Comparison of ENCODE assay signal across 8 mouse cellular contexts in the genomic region with DNA sequence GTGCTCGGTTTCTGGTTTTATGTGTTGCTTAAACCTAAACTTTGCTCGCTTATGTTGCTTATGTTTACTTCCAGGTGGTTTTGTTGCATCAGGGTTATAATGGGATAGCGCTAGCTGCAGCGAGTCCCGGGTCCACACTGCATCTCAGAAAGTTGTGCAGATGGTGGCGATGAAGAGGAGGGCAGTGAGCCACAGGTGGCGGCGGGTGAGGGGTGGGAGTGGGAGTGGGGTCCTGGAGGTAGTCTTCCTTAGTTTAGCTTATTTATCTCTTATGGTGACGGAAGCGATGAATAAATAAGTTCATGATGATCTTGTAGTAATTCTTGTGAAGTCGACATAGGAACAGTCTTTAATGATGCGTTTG. TPM values are rescaled to one million over a fixed set of nuclear protein-coding genes. Genes with fewer than 3 reads are reported as not detected.
A peak's percentile ranks its signal among the peaks of the same experiment; 100 is the strongest.
DNase-seq lines count a peak whose midpoint lies in the region; ATAC-seq and TF ChIP-seq lines count a peak whose summit lies in the region.

No protein-coding gene starts in this region.

- no peaks in the 10 kb centered on the region for H3K36me3 ChIP-seq in kidney, embryonic 15.5 days
- H3K36me3 ChIP-seq in hindbrain, embryonic 14.5 days (replicated peaks; ENCODE audit: control insufficient read depth, insufficient read depth) = no peaks in the 10 kb centered on the region
- no peaks in the 10 kb centered on the region for H3K36me3 ChIP-seq in midbrain, embryonic 12.5 days

- peak overlapping the region; percentile 74 for H3K4me2 ChIP-seq in kidney, embryonic 15.5 days
- peak overlapping the region; percentile 93 for H3K4me2 ChIP-seq in hindbrain, embryonic 14.5 days (replicated peaks)
- peak overlapping the region; percentile 92 for H3K4me2 ChIP-seq in midbrain, embryonic 12.5 days (replicated peaks)

- WGBS in kidney, embryonic 15.5 days = 9% methylated on average over 12 of the region's 12 CpGs
- 14% methylated on average over 12 of the region's 12 CpGs for WGBS in hindbrain, embryonic 14.5 days
- 12% methylated on average over 12 of the region's 12 CpGs for WGBS in midbrain, embryonic 12.5 days

- no peak for TF ChIP-seq CTCF in bone marrow macrophage, adult 2 months (IDR thresholded peaks at IDR 0.05; ENCODE audit: low read depth, low read length)

- H3K4me1 ChIP-seq in kidney, embryonic 15.5 days = peaks cover 12% of the 10 kb centered on the region
- peaks cover 2% of the 10 kb centered on the region for H3K4me1 ChIP-seq in bone marrow macrophage, adult 2 months (ENCODE audit: control insufficient read depth, insufficient read depth, low read length)
- H3K4me1 ChIP-seq in hindbrain, embryonic 14.5 days (replicated peaks; ENCODE audit: control insufficient read depth, insufficient read depth, low read length) = peaks cover 9% of the 10 kb centered on the region
- peaks cover 11% of the 10 kb centered on the region for H3K4me1 ChIP-seq in midbrain, embryonic 12.5 days

- H3K4me3 ChIP-seq in kidney, embryonic 15.5 days (replicated peaks) = peak overlapping the region; percentile 90
- peak overlapping the region; percentile 98 for H3K4me3 ChIP-seq in bone marrow macrophage, adult 2 months (ENCODE audit: insufficient read depth, low read length)
- H3K4me3 ChIP-seq in hindbrain, embryonic 14.5 days (replicated peaks; ENCODE audit: low read length) = peak overlapping the region; percentile 58
- peak overlapping the region; percentile 93 for H3K4me3 ChIP-seq in midbrain, embryonic 12.5 days

- peak overlapping the region; percentile 68; the same call in 1 of the 2 replicates for H3K27ac ChIP-seq in kidney, embryonic 15.5 days
- H3K27ac ChIP-seq in bone marrow macrophage, adult 2 months (ENCODE audit: insufficient read depth, low read depth, low read length) = no peak overlapping the region
- no peak overlapping the region for H3K27ac ChIP-seq in hindbrain, embryonic 14.5 days
- no peak overlapping the region for H3K27ac ChIP-seq in midbrain, embryonic 12.5 days (replicated peaks)

- DNase-seq in kidney, adult 18-20 months = no peak
- no peak for DNase-seq in hindbrain, embryonic 14.5 days (ENCODE audit: low spot score)
- DNase-seq in frontal cortex, postnatal 14 days (ENCODE audit: low spot score in 2 of 2) = no peak
- DNase-seq in cerebellum, adult 8-10 months = no peak
- no peak for DNase-seq in urinary bladder, adult 18-20 months (ENCODE audit: low spot score in 2 of 2)

- no peak for ATAC-seq in kidney, embryonic 15.5 days (replicated peaks; ENCODE audit: low FRiP score)
- ATAC-seq in hindbrain, embryonic 14.5 days (ENCODE audit: low FRiP score) = no peak
- ATAC-seq in midbrain, embryonic 12.5 days (ENCODE audit: low FRiP score, low read depth) = 0 out of 2 replicates have a peak, but pooled peaks have one; percentile 5

- TF ChIP-seq POLR2A in bone marrow macrophage, adult 2 months (IDR thresholded peaks at IDR 0.05; ENCODE audit: borderline replicate concordance, low read depth, low read length) = no peak

- peak overlapping the region; percentile 75 for H3K9ac ChIP-seq in kidney, embryonic 15.5 days
- peak overlapping the region; percentile 75 for H3K9ac ChIP-seq in hindbrain, embryonic 14.5 days
- H3K9ac ChIP-seq in midbrain, embryonic 12.5 days (replicated peaks) = peak overlapping the region; percentile 80

- no peaks in the 10 kb centered on the region for H3K27me3 ChIP-seq in kidney, embryonic 15.5 days
- no peaks in the 10 kb centered on the region for H3K27me3 ChIP-seq in hindbrain, embryonic 14.5 days (ENCODE audit: control insufficient read depth, insufficient read depth, low read length)
- H3K27me3 ChIP-seq in midbrain, embryonic 12.5 days = 0 out of 2 replicates have a peak, but pooled peaks cover 3% of the 10 kb centered on the region

- H3K9me3 ChIP-seq in kidney, embryonic 15.5 days (replicated peaks) = no peaks in the 10 kb centered on the region
- H3K9me3 ChIP-seq in hindbrain, embryonic 14.5 days (ENCODE audit: control insufficient read depth, low read length) = no peaks in the 10 kb centered on the region
- no peaks in the 10 kb centered on the region for H3K9me3 ChIP-seq in midbrain, embryonic 12.5 days

RNA-seq across cellular contexts. Expression of gene Scap, which starts 0.8 kb away (rescaled TPM):
- polyA plus RNA-seq in kidney, embryonic 15.5 days (2015; fragmentation: Nextera tagmentation; extraction: Ambion mirVana) = 37.9 and 38.8 TPM in 2 replicates
- polyA plus RNA-seq in bone marrow macrophage, adult 2 months (2012; ENCODE audit: insufficient read depth, insufficient read length, missing spikeins) = 19.5 and 25.0 TPM in 2 replicates
- polyA plus RNA-seq in hindbrain, embryonic 14.5 days (2014; fragmentation: Nextera tagmentation; extraction: Ambion mirVana) = 53.5 and 54.6 TPM in 2 replicates
- 39.3 and 44.2 TPM in 2 replicates for polyA plus RNA-seq in midbrain, embryonic 12.5 days (2016; fragmentation: Nextera tagmentation; extraction: Ambion mirVana)

RNA-seq across cellular contexts. Expression of gene Elp6, which starts 28.9 kb away (rescaled TPM):
- polyA plus RNA-seq in kidney, embryonic 15.5 days (2015; fragmentation: Nextera tagmentation; extraction: Ambion mirVana) = 28.8 and 29.9 TPM in 2 replicates
- 3.8 and 4.3 TPM in 2 replicates for polyA plus RNA-seq in bone marrow macrophage, adult 2 months (2012; ENCODE audit: insufficient read depth, insufficient read length, missing spikeins)
- polyA plus RNA-seq in hindbrain, embryonic 14.5 days (2014; fragmentation: Nextera tagmentation; extraction: Ambion mirVana) = 35.9 TPM in 2 replicates
- polyA plus RNA-seq in midbrain, embryonic 12.5 days (2016; fragmentation: Nextera tagmentation; extraction: Ambion mirVana) = 34.8 and 38.7 TPM in 2 replicates
